Mouse (Mus musculus): ENCODE measurements at regions not wholly inside any gene's neighbourhood (a gene's known extent, or its start where the extent isn't known, plus 50 kb on each side); places are given as distances from the start of the nearest gene placed in this dataset.
"Not testable (repeated sequence)": the region's sequence is repeated elsewhere in the genome, so short reads cannot be mapped to it uniquely, and the experiment has no call there.

DNA sequence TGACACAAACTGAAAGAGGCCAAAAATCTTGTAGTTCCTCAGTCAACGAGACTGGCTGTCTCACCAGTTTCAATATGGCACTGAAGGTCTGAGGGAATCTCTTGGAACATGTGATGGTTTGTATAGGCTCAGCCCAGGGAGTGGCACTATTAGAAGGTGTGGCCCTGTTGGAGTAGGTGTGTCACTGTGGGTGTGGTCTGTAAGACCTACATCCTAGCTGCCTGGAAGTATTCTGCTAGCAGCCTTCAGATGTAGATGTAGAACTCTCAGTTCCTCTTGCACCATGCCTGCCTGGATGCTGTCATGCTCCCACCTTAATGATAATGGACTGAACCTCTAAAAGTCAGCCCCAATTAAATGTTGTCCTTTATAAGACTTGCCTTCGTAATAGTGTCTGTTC lies 112.7 kb upstream of the Dlg1 start:
- H3K4me1 ChIP-seq (replicated peaks; ENCODE audit: control insufficient read depth, insufficient read depth, low read length), result peaks cover 24% of the 10 kb centered on the region
- not testable (repeated sequence) for ATAC-seq; H3K9ac ChIP-seq (replicated peaks; ENCODE audit: low read depth, low read length); H3K4me2 ChIP-seq (ENCODE audit: low read length); H3K4me3 ChIP-seq (replicated peaks; ENCODE audit: low read length); H3K27me3 ChIP-seq (replicated peaks; ENCODE audit: control insufficient read depth, insufficient read depth, low read length); H3K27ac ChIP-seq (ENCODE audit: low read length); H3K9me3 ChIP-seq (ENCODE audit: control insufficient read depth, low read length); H3K36me3 ChIP-seq (ENCODE audit: control insufficient read depth, insufficient read depth)
- WGBS, result 92% methylated on average over 2 of the region's 2 CpGs

DNA sequence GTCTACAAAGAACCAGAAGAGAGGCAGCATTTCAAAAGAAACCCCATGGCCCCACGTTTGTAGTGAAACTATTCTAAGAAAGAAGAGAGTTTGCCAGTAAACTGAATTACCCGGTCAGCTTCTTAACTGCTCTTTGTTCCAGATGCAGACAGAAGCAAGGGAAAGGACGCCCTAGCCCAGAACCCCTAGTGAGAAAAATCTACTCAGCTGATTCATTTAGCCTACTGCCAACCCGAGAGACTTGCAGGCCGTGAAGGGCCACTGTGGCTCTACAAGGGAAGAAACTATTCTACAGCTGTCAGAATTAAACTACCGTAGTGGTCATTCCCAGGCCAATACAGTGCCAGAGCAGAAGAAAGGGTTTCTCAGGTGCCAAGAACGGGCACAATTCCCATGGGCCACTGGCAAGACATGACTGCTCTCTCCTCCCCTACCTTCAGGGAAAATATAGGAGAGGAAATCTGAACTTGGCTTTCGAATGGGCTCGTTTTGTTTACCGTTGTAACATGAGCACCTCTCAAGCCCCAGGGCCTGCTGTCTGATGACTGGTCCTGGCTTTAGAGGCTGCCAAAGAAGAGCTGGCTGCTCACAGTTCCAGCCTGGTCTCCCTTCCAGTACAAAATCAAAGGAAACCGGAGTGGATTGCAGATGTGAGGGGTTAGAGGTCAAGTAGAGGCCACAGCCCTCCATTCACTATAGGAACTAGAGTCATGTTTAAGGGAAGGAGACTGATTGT lies 111.7 kb upstream of the Dlg1 start:
- Histone ChIP-seq H3K9ac (replicated peaks; ENCODE audit: low read depth, low read length) (no peak overlapping the region), H3K4me1 (replicated peaks; ENCODE audit: control insufficient read depth, insufficient read depth, low read length) (peaks cover 14% of the 10 kb centered on the region), H3K9me3 (ENCODE audit: control insufficient read depth, low read length) (no peaks in the 10 kb centered on the region), H3K36me3 (ENCODE audit: control insufficient read depth, insufficient read depth) (no peaks in the 10 kb centered on the region), H3K4me2 (ENCODE audit: low read length) (no peak overlapping the region), H3K27ac (ENCODE audit: low read length) (no peak overlapping the region), H3K4me3 (replicated peaks; ENCODE audit: low read length) (no peak overlapping the region), H3K27me3 (replicated peaks; ENCODE audit: control insufficient read depth, insufficient read depth, low read length) (no peaks in the 10 kb centered on the region)
- no peak for ATAC-seq
- 21% methylated on average over 11 of the region's 11 CpGs for WGBS

DNA sequence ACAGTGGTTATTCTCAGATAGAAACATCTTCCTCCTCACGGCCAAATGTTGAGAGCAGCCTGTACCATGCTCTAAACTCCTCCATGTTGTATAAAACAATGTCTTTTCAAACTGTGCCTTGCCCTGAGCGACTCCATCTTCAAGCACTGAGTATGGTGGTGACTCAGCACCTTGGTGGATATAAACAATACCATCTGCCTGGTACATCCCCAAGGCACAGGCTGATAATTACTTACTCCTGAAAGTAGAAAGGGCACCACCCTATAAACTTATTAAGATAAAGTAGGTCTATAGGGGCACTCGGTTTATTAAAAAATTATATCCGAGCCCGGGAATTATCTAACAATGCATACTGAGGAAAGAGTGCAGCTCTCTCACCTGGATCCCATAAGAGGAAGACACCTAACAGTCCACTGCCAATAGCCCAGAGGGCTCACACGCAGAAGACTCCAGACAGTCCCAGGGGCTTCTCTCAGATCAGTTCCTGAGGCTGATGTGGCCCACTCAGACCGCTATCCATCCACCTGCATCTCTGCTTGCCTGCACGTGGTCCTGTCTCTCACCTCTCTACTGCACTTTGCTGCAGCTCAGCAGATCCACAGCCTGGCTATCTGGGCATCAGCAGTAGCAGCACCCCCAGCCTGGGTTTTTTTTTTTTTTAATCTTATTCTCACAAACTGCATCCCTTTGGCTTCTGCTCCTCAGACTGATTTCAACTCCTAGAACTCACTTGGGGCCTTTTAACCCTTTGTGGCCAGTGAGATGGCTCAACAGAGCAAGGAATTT lies 109.7 kb upstream of the Dlg1 start:
- Histone ChIP-seq H3K4me1 (replicated peaks; ENCODE audit: control insufficient read depth, insufficient read depth, low read length) (0 out of 2 replicates have a peak, but pooled peaks cover 2% of the 10 kb centered on the region), H3K4me2 (ENCODE audit: low read length) (no peak overlapping the region), H3K27ac (ENCODE audit: low read length) (no peak overlapping the region), H3K4me3 (replicated peaks; ENCODE audit: low read length) (no peak overlapping the region), H3K36me3 (ENCODE audit: control insufficient read depth, insufficient read depth) (no peaks in the 10 kb centered on the region), H3K9me3 (ENCODE audit: control insufficient read depth, low read length) (no peaks in the 10 kb centered on the region), H3K27me3 (replicated peaks; ENCODE audit: control insufficient read depth, insufficient read depth, low read length) (no peaks in the 10 kb centered on the region), H3K9ac (replicated peaks; ENCODE audit: low read depth, low read length) (no peak overlapping the region)
- no peak for ATAC-seq
- WGBS, result 73% methylated on average over 8 of the region's 8 CpGs

DNA sequence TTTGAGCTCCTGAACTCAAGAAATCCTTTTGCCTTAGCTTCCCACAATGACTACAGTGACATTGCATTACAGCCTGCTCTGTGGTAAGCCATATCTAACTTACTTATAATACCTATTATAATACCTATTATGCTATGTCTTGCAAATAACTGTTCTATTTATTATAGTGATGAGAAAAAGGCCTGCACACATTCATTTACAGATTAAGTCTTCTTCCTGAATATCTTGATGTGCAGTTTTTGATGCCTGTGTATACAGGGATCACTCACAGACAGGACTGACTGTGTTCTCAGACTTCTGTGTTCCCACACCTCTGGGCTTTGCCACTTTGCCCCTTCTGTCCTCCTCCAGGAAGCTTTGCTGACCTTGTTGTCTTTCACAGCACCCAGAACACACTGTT lies 102.8 kb upstream of the Dlg1 start:
- H3K4me3 ChIP-seq (replicated peaks; ENCODE audit: low read length), result no peak overlapping the region
- no peak overlapping the region for H3K9ac ChIP-seq (replicated peaks; ENCODE audit: low read depth, low read length)
- H3K4me2 ChIP-seq (ENCODE audit: low read length), result no peak overlapping the region
- H3K36me3 ChIP-seq (ENCODE audit: control insufficient read depth, insufficient read depth), result no peaks in the 10 kb centered on the region
- H3K9me3 ChIP-seq (ENCODE audit: control insufficient read depth, low read length), result no peaks in the 10 kb centered on the region
- H3K4me1 ChIP-seq (replicated peaks; ENCODE audit: control insufficient read depth, insufficient read depth, low read length), result no peaks in the 10 kb centered on the region
- no peaks in the 10 kb centered on the region for H3K27me3 ChIP-seq (replicated peaks; ENCODE audit: control insufficient read depth, insufficient read depth, low read length)
- no peak overlapping the region for H3K27ac ChIP-seq (ENCODE audit: low read length)
- ATAC-seq, result no peak

DNA sequence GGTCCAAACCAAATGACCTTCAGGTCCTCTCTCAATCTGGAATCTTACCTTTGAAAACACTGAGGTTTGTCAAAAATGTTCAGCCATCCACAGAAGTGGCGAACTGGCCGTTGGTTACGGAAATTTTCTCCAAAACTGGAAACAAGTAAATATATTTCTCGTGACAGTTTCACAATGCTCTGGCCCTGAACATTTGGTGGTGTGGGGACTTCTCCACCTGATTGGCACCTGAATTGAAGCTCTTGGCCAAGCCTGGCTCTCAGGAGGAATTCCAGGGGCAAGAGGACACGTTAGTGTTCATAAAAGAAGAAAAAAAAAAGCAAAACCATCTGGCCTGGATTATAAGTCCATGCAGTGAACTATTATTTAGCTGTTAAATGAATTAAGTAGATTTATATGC lies 98.3 kb upstream of the Dlg1 start:
- no peak for ATAC-seq
- H3K27me3 ChIP-seq (replicated peaks; ENCODE audit: control insufficient read depth, insufficient read depth, low read length), result no peaks in the 10 kb centered on the region
- H3K4me2 ChIP-seq (ENCODE audit: low read length), result no peak overlapping the region
- H3K9ac ChIP-seq (replicated peaks; ENCODE audit: low read depth, low read length), result no peak overlapping the region
- H3K27ac ChIP-seq (ENCODE audit: low read length), result no peak overlapping the region
- no peaks in the 10 kb centered on the region for H3K36me3 ChIP-seq (ENCODE audit: control insufficient read depth, insufficient read depth)
- WGBS, result 82% methylated on average over 5 of the region's 5 CpGs
- no peak overlapping the region for H3K4me3 ChIP-seq (replicated peaks; ENCODE audit: low read length)
- peaks cover 2% of the 10 kb centered on the region for H3K4me1 ChIP-seq (replicated peaks; ENCODE audit: control insufficient read depth, insufficient read depth, low read length)
- H3K9me3 ChIP-seq (ENCODE audit: control insufficient read depth, low read length), result no peaks in the 10 kb centered on the region

DNA sequence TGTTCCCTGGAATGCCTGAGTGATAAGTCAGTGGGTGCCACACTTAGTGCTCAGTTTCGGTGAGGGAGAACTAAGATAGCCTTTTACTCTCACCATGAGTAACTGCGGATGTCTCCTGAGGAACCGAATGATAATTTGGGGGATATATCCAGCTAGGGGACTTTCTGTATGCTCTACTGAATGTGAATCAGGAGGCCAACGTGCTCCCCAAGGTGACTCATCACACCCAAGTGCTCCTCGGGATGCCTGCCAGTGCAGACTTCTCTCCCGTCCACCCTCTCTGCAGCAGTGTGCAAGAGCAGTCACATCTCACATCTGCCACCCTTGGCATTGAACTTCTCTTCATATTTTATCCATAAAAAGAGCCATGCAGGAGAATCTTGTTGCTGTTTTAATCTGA lies 94.9 kb upstream of the Dlg1 start:
- 91% methylated on average over 6 of the region's 6 CpGs for WGBS
- Histone ChIP-seq H3K27me3 (replicated peaks; ENCODE audit: control insufficient read depth, insufficient read depth, low read length) (no peaks in the 10 kb centered on the region), H3K27ac (ENCODE audit: low read length) (no peak overlapping the region), H3K4me1 (replicated peaks; ENCODE audit: control insufficient read depth, insufficient read depth, low read length) (peaks cover 10% of the 10 kb centered on the region), H3K36me3 (ENCODE audit: control insufficient read depth, insufficient read depth) (no peaks in the 10 kb centered on the region), H3K9ac (replicated peaks; ENCODE audit: low read depth, low read length) (no peak overlapping the region), H3K4me2 (ENCODE audit: low read length) (no peak overlapping the region), H3K4me3 (replicated peaks; ENCODE audit: low read length) (no peak overlapping the region), H3K9me3 (ENCODE audit: control insufficient read depth, low read length) (no peaks in the 10 kb centered on the region)
- ATAC-seq, result no peak

DNA sequence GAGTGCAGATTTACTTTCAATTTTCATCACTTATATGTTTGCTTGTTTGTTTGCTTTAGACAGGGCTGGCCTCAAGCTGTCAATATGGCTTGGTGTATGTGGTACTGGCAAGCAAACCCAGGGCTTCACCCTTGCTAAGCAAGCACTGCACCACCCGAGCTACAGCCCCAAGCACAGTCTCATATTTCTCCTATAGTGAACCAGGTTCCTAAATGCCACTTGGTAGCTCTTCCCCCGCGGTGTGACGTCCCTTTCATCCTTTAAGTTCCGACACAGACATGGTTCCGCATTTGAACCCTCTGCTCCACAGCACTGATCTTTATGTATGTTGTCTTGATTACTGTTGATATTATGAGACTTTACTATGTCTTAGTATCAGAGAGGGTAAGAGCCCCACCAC lies 93.4 kb upstream of the Dlg1 start:
- no peaks in the 10 kb centered on the region for H3K36me3 ChIP-seq (ENCODE audit: control insufficient read depth, insufficient read depth)
- no peak overlapping the region for H3K9ac ChIP-seq (replicated peaks; ENCODE audit: low read depth, low read length)
- 66% methylated on average over 6 of the region's 6 CpGs for WGBS

DNA sequence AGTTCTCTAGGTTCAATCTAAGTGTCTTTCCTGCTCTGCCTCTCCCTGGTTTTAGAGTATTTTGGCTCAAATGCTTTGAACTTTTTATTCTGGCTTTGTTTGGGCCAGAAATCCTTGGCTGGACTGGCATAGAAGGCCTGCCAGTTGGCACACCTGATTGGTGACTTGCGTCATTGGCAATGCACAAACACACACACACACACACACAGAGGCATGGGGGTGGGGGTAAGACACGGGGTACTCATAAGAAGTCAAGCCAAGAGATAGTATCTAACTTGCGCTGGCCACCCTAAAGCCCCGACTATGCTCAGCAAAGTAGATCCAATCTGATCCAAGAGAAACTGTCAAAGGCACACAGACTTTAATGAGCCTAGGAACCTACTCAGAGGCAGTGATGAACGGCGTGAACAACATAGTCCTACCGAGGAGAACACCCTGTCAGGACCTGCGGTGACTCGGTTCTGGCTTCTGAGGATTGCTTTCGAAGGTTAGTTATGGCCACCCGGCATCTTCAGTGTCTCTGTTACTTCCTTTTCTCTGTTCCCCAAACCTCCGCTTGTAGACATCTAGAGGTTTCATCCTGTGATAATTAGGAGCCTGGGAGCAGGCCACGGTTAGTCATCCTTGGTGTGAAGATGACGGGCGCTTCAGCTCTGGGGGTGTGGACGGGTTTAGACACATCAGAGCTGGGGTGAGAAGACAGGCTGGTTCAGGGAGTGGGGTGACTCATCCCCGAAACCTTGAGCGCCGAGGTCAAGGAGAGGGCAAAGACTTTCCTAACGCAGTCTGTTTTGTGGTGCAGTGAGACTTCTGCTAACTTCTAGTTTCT lies 92.7 kb upstream of the Dlg1 start:
- H3K27ac ChIP-seq (ENCODE audit: low read length), result no peak overlapping the region
- no peaks in the 10 kb centered on the region for H3K9me3 ChIP-seq (ENCODE audit: control insufficient read depth, low read length)
- H3K9ac ChIP-seq (replicated peaks; ENCODE audit: low read depth, low read length), result no peak overlapping the region
- WGBS, result 82% methylated on average over 20 of the region's 20 CpGs
- H3K36me3 ChIP-seq (ENCODE audit: control insufficient read depth, insufficient read depth), result no peaks in the 10 kb centered on the region
- H3K4me1 ChIP-seq (replicated peaks; ENCODE audit: control insufficient read depth, insufficient read depth, low read length), result peaks cover 10% of the 10 kb centered on the region
- H3K27me3 ChIP-seq (replicated peaks; ENCODE audit: control insufficient read depth, insufficient read depth, low read length), result no peaks in the 10 kb centered on the region
- peak; percentile 67 for ATAC-seq
- H3K4me2 ChIP-seq (ENCODE audit: low read length), result no peak overlapping the region
- H3K4me3 ChIP-seq (replicated peaks; ENCODE audit: low read length), result no peak overlapping the region

More for the DNA sequence above, 93.4 kb upstream of the Dlg1 start:
- H3K4me2 ChIP-seq (ENCODE audit: low read length), result no peak overlapping the region
- no peaks in the 10 kb centered on the region for H3K9me3 ChIP-seq (ENCODE audit: control insufficient read depth, low read length)
- no peak for ATAC-seq
- no peak overlapping the region for H3K4me3 ChIP-seq (replicated peaks; ENCODE audit: low read length)
- peaks cover 10% of the 10 kb centered on the region for H3K4me1 ChIP-seq (replicated peaks; ENCODE audit: control insufficient read depth, insufficient read depth, low read length)
- no peaks in the 10 kb centered on the region for H3K27me3 ChIP-seq (replicated peaks; ENCODE audit: control insufficient read depth, insufficient read depth, low read length)
- H3K27ac ChIP-seq (ENCODE audit: low read length), result no peak overlapping the region

DNA sequence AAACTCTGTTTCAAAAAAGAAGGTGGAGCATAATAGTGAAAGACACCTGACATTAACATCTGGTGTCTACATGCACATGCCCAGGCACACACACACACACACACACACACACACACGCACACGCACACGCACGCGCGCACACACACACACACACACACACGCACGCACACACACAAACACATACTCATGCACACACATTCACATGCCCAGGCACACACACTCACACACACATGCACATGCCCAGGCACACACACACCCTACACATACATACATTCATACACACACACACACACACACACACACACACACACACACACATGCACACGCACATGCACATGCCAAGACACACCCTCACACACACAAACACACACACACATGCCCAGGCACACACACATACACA lies 89.4 kb upstream of the Dlg1 start:
- H3K4me3 ChIP-seq (replicated peaks; ENCODE audit: low read length); H3K36me3 ChIP-seq (ENCODE audit: control insufficient read depth, insufficient read depth); H3K27ac ChIP-seq (ENCODE audit: low read length); H3K9ac ChIP-seq (replicated peaks; ENCODE audit: low read depth, low read length); H3K9me3 ChIP-seq (ENCODE audit: control insufficient read depth, low read length); H3K4me1 ChIP-seq (replicated peaks; ENCODE audit: control insufficient read depth, insufficient read depth, low read length); H3K4me2 ChIP-seq (ENCODE audit: low read length); H3K27me3 ChIP-seq (replicated peaks; ENCODE audit: control insufficient read depth, insufficient read depth, low read length); ATAC-seq: not testable (repeated sequence)
- 93% methylated on average over 9 of the region's 9 CpGs for WGBS

All from forebrain, embryonic 16.5 days (tissue).